Mouse (Mus musculus): ENCODE measurements around the gene Evc2. TPM values are rescaled to one million over a fixed set of nuclear protein-coding genes. Genes with fewer than 3 reads are reported as not detected.

Gene Evc2
- polyA plus RNA-seq, 1 experiment from 2014 or later, result 1.9 TPM

DNA sequence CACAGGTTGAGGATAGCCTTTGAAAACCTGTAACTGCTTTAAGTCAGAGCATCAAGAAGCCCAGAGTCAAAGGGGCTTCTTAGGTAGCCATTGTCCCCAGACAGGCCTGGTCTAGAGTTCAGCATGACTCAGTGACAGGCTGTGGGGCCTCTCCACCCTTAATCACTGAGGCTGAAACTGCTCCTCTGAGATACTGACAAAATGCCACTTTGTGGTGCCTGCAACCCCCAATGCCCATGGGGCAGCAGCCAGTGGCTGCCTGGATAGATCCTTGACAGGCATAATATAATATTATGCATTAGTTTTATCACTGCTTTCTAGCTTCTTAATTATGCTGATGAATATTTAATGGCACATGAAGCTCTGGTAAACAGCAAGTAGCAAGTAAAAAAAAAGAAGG is 88.9 kb downstream of the Evc2 start:
- no peak for ATAC-seq (ENCODE audit: low read depth)
- Histone ChIP-seq H3K27me3 (no peaks in the 10 kb centered on the region), H3K4me2 (no peak overlapping the region), H3K4me3 (replicated peaks) (no peak overlapping the region), H3K9me3 (replicated peaks) (no peaks in the 10 kb centered on the region), H3K27ac (no peak overlapping the region), H3K36me3 (no peaks in the 10 kb centered on the region), H3K4me1 (replicated peaks) (no peaks in the 10 kb centered on the region), H3K9ac (no peak overlapping the region)
- DNase-seq, result no peak

DNA sequence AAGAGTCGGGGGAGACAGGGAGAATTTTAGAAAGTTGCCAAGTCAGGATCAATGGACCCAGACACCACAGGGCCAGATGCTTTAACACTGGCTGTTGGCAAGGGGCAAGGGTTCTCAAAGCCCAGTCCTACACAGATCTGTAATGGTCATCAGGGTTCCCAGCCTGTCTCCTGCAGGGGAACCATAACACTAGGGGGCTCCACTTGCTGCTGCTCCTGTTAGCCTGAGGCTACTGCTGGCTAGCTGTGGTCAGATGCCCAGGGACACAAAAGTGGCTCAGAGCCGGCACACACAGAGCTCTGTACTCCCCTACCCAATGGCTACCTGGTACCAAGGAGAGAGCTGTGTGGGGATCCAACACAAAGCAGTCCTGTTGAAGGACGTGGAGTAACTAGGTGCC is 97.1 kb downstream of the Evc2 start:
- Histone ChIP-seq H3K9me3 (replicated peaks) (no peaks in the 10 kb centered on the region), H3K9ac (no peak overlapping the region), H3K4me3 (replicated peaks) (no peak overlapping the region), H3K4me1 (replicated peaks) (no peaks in the 10 kb centered on the region), H3K36me3 (no peaks in the 10 kb centered on the region), H3K27me3 (no peaks in the 10 kb centered on the region), H3K4me2 (no peak overlapping the region), H3K27ac (no peak overlapping the region)
- DNase-seq (no peak), ATAC-seq (ENCODE audit: low read depth) (no peak)
- 61% methylated on average over 3 of the region's 3 CpGs for WGBS (ENCODE audit: insufficient replicate concordance)

DNA sequence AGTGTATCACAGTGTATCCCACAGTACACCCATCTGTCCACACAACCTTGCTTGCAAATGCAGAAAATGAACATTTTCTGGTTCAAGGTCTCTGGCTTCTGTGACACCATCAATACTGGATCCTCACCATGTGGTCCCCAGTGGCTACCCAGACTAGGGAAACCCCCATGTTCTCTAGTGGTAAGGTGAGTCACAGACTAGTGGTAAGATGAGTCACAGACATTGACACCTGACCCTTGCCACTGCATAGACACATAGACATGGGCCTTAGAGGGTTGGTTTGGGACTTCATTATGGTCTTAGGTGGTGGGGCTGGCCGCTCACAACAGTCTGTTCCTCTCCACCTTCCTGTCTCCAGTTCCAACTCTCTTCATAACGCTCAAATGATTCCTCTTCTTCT is 104.5 kb downstream of the Evc2 start:
- Histone ChIP-seq H3K4me1 (replicated peaks) (no peaks in the 10 kb centered on the region), H3K4me3 (replicated peaks) (no peak overlapping the region), H3K36me3 (no peaks in the 10 kb centered on the region), H3K27ac (no peak overlapping the region), H3K4me2 (no peak overlapping the region), H3K27me3 (no peaks in the 10 kb centered on the region), H3K9ac (no peak overlapping the region), H3K9me3 (replicated peaks) (no peaks in the 10 kb centered on the region)
- no peak for DNase-seq
- 51% methylated on average over 2 of the region's 2 CpGs for WGBS (ENCODE audit: insufficient replicate concordance)
- no peak for ATAC-seq (ENCODE audit: low read depth)

DNA sequence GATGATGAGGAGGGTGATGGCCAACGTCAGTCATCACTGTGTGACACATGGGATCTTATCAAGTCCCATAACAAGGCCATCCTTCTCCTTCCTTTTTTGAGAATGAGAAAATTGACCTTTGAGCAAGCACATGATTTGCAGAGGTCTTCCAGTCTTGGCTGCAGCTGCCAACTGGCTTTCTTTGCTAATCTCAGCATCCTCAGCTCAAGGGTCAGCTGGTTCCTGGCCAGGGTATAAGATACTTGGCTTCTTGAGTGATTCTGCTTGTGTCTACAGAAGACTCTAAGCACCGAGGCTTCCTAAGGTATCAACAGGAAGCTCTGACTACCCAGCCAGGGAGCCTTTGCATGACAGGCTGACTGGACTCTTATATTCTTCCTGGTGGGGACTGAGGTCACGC is 109.2 kb downstream of the Evc2 start:
- 43% methylated on average over 3 of the region's 3 CpGs for WGBS (ENCODE audit: insufficient replicate concordance)

DNA sequence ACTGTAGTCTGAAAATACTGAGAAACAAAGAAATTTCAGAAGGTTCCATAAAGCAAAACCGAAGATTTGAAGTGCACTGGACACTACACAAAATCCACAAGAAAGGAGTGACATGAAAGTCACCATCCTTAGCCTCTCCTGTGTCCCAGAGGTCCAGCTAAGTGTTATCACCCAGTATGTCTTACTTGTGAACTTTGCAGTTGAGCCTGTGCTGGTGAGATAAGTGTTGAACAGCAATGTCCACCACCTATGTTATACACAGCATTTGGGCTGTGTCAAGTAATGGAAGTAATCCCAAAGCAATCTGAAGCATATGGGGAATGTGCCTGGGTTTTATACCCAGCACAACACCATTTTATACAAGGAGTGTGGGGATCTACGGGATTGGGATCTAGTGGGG is 118.3 kb downstream of the Evc2 start:
- Histone ChIP-seq H3K27ac (peak overlapping the region; percentile 96), H3K4me3 (replicated peaks) (peak overlapping the region; percentile 21; the same call in 1 of the 2 replicates), H3K4me1 (replicated peaks) (peaks cover 19% of the 10 kb centered on the region), H3K4me2 (peak overlapping the region; percentile 42), H3K9me3 (replicated peaks) (no peaks in the 10 kb centered on the region), H3K27me3 (no peaks in the 10 kb centered on the region), H3K9ac (peak overlapping the region; percentile 63), H3K36me3 (no peaks in the 10 kb centered on the region)
- DNase-seq, result peak; percentile 17
- 30% methylated on average over 2 of the region's 2 CpGs for WGBS (ENCODE audit: insufficient replicate concordance)
- ATAC-seq (ENCODE audit: low read depth), result peak; percentile 84

More for the DNA sequence above, 109.2 kb downstream of the Evc2 start:
- Histone ChIP-seq H3K27ac (no peak overlapping the region), H3K36me3 (no peaks in the 10 kb centered on the region), H3K9ac (no peak overlapping the region), H3K9me3 (replicated peaks) (no peaks in the 10 kb centered on the region), H3K27me3 (no peaks in the 10 kb centered on the region), H3K4me2 (no peak overlapping the region), H3K4me1 (replicated peaks) (no peaks in the 10 kb centered on the region), H3K4me3 (replicated peaks) (no peak overlapping the region)
- ATAC-seq (ENCODE audit: low read depth) (no peak), DNase-seq (no peak)

DNA sequence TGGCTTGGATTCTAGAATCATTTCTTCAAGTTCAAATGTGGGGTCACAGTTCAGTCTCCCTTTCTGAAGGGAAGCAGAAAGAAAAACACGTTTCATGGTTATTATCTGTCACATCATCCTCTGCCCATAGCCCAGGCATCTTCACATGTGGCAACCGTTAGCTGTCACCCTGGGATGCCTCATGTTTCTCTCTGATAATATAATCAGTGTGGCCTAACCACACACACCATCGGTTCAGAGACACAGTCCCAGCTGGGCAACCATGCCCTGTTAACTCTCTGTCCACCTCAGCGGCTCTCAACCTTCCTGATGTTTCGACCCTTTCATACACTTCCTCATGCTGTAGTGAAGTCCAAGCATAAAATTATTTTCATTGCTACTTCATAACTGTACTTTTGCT is 118.9 kb downstream of the Evc2 start:
- DNase-seq, result peak; percentile 49
- H3K27ac ChIP-seq, result peak overlapping the region; percentile 96
- H3K9ac ChIP-seq, result peak overlapping the region; percentile 63; the same call in 1 of the 2 replicates
- no peaks in the 10 kb centered on the region for H3K9me3 ChIP-seq (replicated peaks)
- H3K27me3 ChIP-seq, result no peaks in the 10 kb centered on the region
- H3K4me2 ChIP-seq, result no peak overlapping the region; the same call in none of the 2 replicates
- peaks cover 19% of the 10 kb centered on the region for H3K4me1 ChIP-seq (replicated peaks)
- no peaks in the 10 kb centered on the region for H3K36me3 ChIP-seq
- 32% methylated on average over 5 of the region's 5 CpGs for WGBS (ENCODE audit: insufficient replicate concordance)
- H3K4me3 ChIP-seq (replicated peaks), result peak overlapping the region; percentile 21; the same call in 1 of the 2 replicates
- ATAC-seq (ENCODE audit: low read depth), result peak; percentile 91

DNA sequence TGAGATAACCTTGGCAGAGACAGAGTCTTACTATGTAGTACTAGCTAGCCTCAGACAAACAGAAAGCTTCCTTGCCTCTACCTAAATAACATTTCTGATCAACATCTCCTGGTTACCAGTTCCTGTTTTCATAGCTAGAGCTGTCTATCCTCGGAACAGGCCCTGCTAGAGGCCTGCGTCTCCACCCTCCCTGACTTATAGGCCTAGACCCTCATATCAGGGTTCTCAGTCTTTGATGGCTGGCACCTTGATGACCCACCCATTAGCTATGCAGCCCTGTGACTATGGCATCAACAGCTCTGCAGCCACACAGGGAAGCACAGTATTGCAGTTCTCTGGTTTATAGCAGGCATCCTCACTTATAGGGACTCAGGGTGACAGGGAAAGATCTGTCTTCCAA is 119.5 kb downstream of the Evc2 start:
- peak; percentile 22 for DNase-seq
- WGBS (ENCODE audit: insufficient replicate concordance), result 46% methylated on average over 2 of the region's 2 CpGs
- Histone ChIP-seq H3K27ac (peak overlapping the region; percentile 96), H3K36me3 (no peaks in the 10 kb centered on the region), H3K4me2 (no peak overlapping the region), H3K9ac (no peak overlapping the region), H3K9me3 (replicated peaks) (no peaks in the 10 kb centered on the region), H3K4me3 (replicated peaks) (no peak overlapping the region), H3K27me3 (no peaks in the 10 kb centered on the region), H3K4me1 (replicated peaks) (peaks cover 20% of the 10 kb centered on the region)
- ATAC-seq (ENCODE audit: low read depth), result peak; percentile 81

DNA sequence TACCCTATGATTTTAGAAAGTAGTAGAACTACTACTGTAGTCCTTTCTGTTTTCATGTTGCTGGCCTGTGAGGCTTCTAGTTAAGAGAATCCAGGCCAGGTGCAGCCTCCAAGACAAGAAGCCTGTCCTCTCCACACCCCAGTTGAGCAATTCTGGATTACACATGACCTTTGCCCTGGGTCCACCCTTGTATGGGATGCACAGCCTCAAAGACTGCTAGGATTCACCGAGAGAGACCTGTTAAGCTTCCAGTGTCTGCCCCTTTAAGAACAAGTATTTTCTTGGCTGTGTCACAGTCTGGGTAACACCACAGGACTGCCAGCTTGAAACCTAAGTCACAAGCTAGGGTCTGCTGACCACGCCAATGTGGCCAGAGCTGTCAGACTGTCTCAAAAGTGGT is 119.9 kb downstream of the Evc2 start:
- Histone ChIP-seq H3K27ac (peak overlapping the region; percentile 96), H3K4me2 (no peak overlapping the region), H3K4me3 (replicated peaks) (no peak overlapping the region), H3K27me3 (no peaks in the 10 kb centered on the region), H3K9me3 (replicated peaks) (no peaks in the 10 kb centered on the region), H3K9ac (no peak overlapping the region), H3K36me3 (no peaks in the 10 kb centered on the region), H3K4me1 (replicated peaks) (peaks cover 24% of the 10 kb centered on the region)
- ATAC-seq (ENCODE audit: low read depth), result no peak
- DNase-seq, result no peak
- 46% methylated on average over 2 of the region's 2 CpGs for WGBS (ENCODE audit: insufficient replicate concordance)

DNA sequence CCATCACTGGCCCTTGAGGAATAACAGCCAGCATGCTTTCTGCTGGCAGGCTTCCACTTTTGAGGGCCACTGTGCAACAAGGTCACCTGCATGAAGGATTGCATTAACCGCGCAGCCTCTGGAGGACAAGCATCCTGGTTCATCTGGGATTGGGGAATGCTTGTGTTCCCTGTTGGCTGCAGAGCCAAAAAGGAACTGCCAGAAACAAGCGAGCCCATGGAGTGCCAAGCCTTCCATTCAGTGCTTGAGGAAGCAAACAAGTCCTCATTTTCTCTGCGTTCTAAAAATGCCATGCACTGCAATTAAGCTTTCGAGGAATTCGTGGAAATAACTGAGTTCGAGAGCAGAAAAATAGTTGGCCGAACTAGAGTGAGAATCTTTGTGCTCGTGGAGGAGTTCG is 127.2 kb downstream of the Evc2 start:
- ATAC-seq (ENCODE audit: low read depth) (no peak), DNase-seq (no peak)
- no peaks in the 10 kb centered on the region for H3K36me3 ChIP-seq
- no peak overlapping the region for H3K4me3 ChIP-seq (replicated peaks)
- H3K4me2 ChIP-seq, result no peak overlapping the region
- H3K27ac ChIP-seq, result no peak overlapping the region
- H3K9me3 ChIP-seq (replicated peaks), result no peaks in the 10 kb centered on the region
- H3K4me1 ChIP-seq (replicated peaks), result peaks cover 5% of the 10 kb centered on the region
- 70% methylated on average over 10 of the region's 10 CpGs for WGBS (ENCODE audit: insufficient replicate concordance)
- H3K9ac ChIP-seq, result no peak overlapping the region
- H3K27me3 ChIP-seq, result no peaks in the 10 kb centered on the region

DNA sequence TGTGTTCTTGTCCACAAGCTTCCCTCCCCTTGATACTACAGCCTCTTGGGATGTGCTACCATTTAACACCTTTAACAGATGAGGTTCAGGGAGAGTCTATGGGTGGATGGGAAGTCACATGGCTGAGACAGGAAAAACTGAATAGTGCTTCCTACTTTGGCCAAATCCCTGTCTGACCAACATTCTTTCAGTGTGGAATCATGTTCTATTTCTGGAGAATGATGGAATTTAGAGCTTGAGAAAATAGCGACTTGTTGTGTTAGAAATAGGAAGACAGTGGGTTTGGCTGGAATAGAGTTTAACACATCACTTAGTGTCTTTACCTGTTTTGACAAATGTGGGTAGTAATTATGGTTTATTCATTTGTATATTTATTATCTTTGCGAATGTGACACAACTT is 129.3 kb downstream of the Evc2 start:
- no peaks in the 10 kb centered on the region for H3K27me3 ChIP-seq
- H3K9me3 ChIP-seq (replicated peaks), result no peaks in the 10 kb centered on the region
- peaks cover 13% of the 10 kb centered on the region for H3K4me1 ChIP-seq (replicated peaks)
- H3K27ac ChIP-seq, result no peak overlapping the region
- no peaks in the 10 kb centered on the region for H3K36me3 ChIP-seq
- H3K9ac ChIP-seq, result no peak overlapping the region
- DNase-seq, result no peak
- no peak for ATAC-seq (ENCODE audit: low read depth)
- no peak overlapping the region for H3K4me3 ChIP-seq (replicated peaks)
- H3K4me2 ChIP-seq, result no peak overlapping the region
- 51% methylated on average over 2 of the region's 2 CpGs for WGBS (ENCODE audit: insufficient replicate concordance)

DNA sequence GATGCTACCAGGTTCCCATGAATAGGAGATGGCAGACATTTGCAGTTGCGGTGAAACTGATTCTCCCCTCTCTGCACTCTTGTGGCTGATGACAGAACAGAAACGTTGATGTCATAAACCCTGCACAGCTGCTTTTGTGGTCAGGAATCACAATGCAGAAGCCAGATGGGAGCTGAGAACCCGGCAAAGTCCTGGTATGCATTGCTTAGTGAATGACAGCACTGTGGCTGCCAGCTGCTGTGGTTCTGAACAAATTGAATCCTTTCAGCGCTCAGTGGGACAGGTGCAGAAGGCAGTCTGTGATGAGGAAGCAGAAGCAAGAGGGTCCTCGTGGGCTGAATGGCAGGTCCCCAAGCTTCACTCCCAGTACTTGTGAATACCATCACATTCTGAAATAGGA is 130.7 kb downstream of the Evc2 start:
- H3K9me3 ChIP-seq (replicated peaks), result no peaks in the 10 kb centered on the region
- H3K4me1 ChIP-seq (replicated peaks), result 0 out of 2 replicates have a peak, but pooled peaks cover 8% of the 10 kb centered on the region
- 48% methylated on average over 5 of the region's 5 CpGs for WGBS (ENCODE audit: insufficient replicate concordance)

DNA sequence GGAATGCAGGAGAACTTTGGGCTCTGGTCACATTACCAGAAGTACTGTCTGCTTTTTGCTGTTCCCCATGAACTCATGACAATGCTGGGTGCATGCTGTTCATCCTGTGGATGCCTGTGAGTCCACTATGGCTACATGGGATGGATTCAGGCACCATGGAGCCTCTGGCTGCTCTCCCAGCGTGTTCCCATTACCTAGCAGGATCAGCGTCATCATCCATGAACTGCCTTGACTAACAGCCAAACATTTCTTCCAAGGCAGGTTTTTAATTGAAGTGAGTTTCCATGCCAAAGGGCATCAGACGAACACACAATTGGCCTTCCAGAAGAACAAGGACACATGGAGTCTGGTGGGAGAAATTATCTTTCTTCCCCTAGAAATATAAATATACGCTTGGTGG is 133.3 kb downstream of the Evc2 start:
- Histone ChIP-seq H3K4me2 (no peak overlapping the region), H3K27ac (no peak overlapping the region), H3K4me3 (replicated peaks) (no peak overlapping the region), H3K9ac (no peak overlapping the region), H3K36me3 (no peaks in the 10 kb centered on the region), H3K27me3 (no peaks in the 10 kb centered on the region), H3K4me1 (replicated peaks) (0 out of 2 replicates have a peak, but pooled peaks cover 8% of the 10 kb centered on the region), H3K9me3 (replicated peaks) (no peaks in the 10 kb centered on the region)
- DNase-seq, result no peak
- ATAC-seq (ENCODE audit: low read depth), result no peak
- 63% methylated on average over 4 of the region's 4 CpGs for WGBS (ENCODE audit: insufficient replicate concordance)

More for the DNA sequence above, 130.7 kb downstream of the Evc2 start:
- Histone ChIP-seq H3K36me3 (no peaks in the 10 kb centered on the region), H3K27ac (no peak overlapping the region), H3K9ac (no peak overlapping the region), H3K27me3 (no peaks in the 10 kb centered on the region), H3K4me2 (no peak overlapping the region), H3K4me3 (replicated peaks) (no peak overlapping the region)
- DNase-seq, result no peak
- ATAC-seq (ENCODE audit: low read depth), result no peak
